Mouse (Mus musculus): ENCODE results near the gene Map1b. TPM values are rescaled to one million over a fixed set of nuclear protein-coding genes. Genes with fewer than 3 reads are reported as not detected.

Gene Map1b
- 183 and 187 TPM in 2 replicates for polyA plus RNA-seq (2012; rRNA removed)

DNA sequence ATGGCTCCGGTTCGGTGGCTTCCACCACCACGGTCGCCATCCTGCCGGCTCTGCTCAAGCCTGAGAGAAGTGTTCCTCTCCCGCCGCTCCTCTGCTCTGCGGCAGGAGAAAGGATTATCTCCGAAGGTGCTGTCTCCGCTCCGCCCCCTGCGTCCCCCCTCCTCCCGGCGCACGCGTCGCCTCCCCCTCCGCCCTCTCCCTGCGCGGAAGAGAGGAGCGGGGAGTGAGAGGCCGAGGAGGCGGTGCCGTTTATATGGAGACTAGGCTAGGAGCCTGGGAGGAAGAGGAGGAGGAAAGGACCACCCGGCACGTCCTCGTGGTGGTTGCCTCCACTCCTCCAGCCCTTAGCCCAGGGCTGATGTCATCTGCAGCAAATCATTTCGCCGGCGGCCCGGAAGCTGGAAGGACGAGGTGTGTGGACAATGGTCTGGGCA is at the start of gene Map1b:
Gene Map1b, minus strand, starts transcription at position 93 of the 434 bp plus-strand sequence.

Other genes starting within 250 kb of the Map1b start
- gene Ptcd2, start 171.8 kb downstream of the Map1b start, polyA plus RNA-seq (2012; rRNA removed) = 25.6 and 28.3 TPM in 2 replicates
- 30.1 and 32.0 TPM in 2 replicates for gene Mrps27, start 171.8 kb downstream of the Map1b start, polyA plus RNA-seq (2012; rRNA removed)